Mouse (Mus musculus): ENCODE measurements around the gene Rnaseh2b.

DNA sequence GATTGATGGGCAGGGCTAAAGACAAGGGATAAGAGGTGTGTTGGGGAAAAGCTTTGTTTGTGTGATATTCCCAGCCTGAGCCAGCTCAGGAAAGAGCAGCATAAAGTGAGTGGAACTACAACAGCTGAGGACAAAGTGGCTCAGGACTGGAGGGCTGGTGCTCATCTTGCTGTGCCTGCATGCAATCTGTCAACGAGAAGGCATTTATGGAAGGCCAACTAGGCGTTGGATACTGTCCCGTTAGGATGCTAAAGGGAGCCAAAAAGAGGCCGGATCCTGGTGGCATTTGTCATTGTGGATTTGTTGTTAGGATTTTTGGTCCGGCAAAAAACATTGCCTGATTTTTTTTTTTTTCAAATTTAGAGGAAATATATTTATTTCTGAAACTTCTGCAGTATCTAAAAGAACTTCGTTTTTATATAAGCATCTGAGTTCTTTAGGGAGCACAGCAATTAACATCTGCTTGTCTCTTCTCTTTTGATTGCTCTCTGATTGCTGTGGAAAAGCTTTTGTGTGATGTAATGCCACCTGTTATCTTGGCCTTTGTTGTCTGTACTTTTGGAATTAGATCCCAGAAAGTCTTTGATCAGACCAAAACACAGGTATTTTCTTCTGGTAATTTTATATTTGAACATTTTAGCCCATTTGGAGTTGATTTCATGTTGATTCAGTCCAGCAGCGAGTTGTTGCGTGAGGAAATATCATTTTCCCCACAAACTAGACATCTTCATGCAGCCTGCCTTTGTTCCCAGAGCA lies 49.7 kb downstream of the Rnaseh2b start:
- no peak for TF ChIP-seq CTCF (conservative IDR thresholded peaks at IDR 0.05 in 1 of 2, IDR thresholded peaks at IDR 0.05 in 1 of 2; ENCODE audit: low read depth in 2 of 2, low read length in 2 of 2)
- TF ChIP-seq BHLHE40 (IDR thresholded peaks at IDR 0.05; ENCODE audit: low read depth, low read length) = no peak
- TF ChIP-seq EP300 (IDR thresholded peaks at IDR 0.05; ENCODE audit: low read length) = no peak
- TF ChIP-seq POLR2A (IDR thresholded peaks at IDR 0.05; ENCODE audit: low read depth, low read length) = no peak
- no peak for TF ChIP-seq GABPA (IDR thresholded peaks at IDR 0.05; ENCODE audit: insufficient replicate concordance, low read depth, low read length)
- no peak for TF ChIP-seq POLR2AphosphoS2 (IDR thresholded peaks at IDR 0.05; ENCODE audit: low read depth, low read length)
- no peak for TF ChIP-seq MYC (IDR thresholded peaks at IDR 0.05; ENCODE audit: low read depth, low read length)
- TF ChIP-seq MAX (IDR thresholded peaks at IDR 0.05; ENCODE audit: low read length) = no peak
- no peak for TF ChIP-seq TBP (conservative IDR thresholded peaks at IDR 0.05; ENCODE audit: low read depth, low read length)
- no peak for TF ChIP-seq RCOR1 (conservative IDR thresholded peaks at IDR 0.05; ENCODE audit: low read depth, low read length)
- no peak for TF ChIP-seq ZKSCAN1 (IDR thresholded peaks at IDR 0.05; ENCODE audit: borderline replicate concordance, low read depth, low read length)
- TF ChIP-seq USF1 (IDR thresholded peaks at IDR 0.05; ENCODE audit: low read depth, low read length) = no peak
- no peak for TF ChIP-seq ELF1 (IDR thresholded peaks at IDR 0.05; ENCODE audit: low read depth, low read length)
- no peak for TF ChIP-seq JUN (IDR thresholded peaks at IDR 0.05; ENCODE audit: insufficient read depth, low read depth, low read length)
